Mouse (Mus musculus) urinary bladder, postnatal 25 days (tissue): ENCODE results near the gene Cpeb4.

Experiments used
- DNase-seq: peaks from one replicate; pipeline ENCODE4 v3.0.0; 2022; ENCODE audit warnings: low spot score

Gene Cpeb4

DNA sequence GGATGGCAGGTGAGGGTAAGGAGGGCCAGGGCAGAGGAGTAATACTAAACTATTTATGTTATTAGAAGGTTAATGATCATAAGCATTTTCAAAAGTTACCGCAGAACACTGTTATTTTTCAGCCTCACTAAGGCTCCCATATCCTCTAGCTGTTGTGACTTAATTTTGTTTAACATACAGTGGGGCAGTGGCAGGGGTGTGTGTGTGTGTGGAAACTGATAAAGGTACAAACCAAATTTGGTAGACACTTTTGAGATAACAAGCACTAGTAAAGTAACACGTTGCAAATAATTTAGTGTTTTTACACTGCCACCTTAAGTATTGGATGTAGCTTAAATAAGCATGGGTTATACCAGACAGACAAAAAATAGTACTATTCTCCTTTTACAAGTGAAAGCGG lies 24.9 kb downstream of the Cpeb4 start:
- no peak for DNase-seq

DNA sequence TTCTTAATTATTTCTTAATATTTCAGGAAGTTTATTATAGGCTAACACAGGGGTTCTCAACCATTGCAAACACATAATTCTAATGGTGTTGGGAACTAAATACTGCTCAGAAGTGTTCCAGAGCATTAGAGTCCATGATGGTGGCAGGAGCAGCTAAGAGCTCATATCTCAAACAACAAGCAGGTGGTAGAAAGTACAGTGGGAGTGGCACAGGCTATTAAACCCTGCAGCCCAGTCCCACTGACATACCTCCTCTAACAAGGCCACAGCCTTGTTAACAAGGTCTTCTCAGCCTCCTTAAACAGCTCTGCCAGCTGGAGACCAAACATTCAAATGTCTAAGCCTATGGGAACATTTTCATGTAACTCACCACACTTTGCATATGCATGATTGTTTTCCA lies 27.2 kb downstream of the Cpeb4 start:
- no peak for DNase-seq

DNA sequence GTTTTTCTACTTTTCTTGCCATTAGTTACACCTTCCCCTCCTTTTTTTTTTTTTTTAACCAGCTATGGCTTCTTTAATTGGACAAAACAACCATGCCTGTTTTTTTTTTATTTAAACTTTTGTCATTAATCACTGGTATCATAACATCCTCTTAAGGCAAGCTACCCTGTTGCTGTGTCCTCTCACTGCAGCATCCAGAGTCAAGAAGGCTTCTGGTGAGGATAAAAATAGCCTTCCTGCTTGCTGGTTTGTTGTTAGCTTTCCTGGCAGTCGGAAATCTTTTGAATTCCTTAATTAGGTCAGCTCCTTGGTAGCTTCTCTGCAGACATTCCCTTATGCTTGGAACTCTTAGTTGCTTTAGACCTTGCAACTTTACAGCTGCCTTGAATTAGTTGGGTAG lies 28.7 kb downstream of the Cpeb4 start:
- DNase-seq = no peak

DNA sequence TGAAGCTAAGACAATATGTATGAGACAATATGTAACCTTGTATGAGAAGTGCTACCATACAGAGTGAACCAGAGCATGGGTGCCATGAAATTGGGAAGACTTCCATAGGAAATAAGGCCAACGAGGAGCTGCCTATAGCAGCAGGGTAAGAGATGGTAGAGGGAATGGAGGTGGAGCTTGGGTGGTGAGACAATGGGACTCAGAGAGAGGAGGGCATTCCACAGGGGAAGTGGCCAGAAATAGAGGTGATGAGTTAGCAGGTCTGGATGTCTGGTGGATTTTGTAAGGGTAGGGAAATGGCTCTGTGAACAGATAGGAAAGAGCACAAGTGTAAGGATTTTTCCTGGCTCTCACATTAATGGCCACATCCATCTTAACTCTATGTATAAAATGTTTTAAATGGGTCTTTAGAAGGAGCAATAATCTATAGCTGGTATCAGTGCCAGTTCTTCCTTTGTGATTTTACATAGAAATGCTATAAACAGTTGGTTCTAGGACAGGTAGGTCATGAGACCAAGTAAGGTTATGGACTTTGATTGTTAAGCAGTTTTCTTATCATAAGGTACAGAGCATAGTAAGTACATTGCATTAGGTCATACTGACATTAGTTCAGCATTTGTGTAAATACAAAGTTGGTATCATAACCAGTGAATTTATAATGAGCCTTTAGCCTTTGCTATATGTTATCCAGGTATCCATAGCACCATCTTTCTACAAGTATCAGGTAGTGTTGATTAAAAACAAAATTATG lies 30.4 kb downstream of the Cpeb4 start:
- no peak for DNase-seq

DNA sequence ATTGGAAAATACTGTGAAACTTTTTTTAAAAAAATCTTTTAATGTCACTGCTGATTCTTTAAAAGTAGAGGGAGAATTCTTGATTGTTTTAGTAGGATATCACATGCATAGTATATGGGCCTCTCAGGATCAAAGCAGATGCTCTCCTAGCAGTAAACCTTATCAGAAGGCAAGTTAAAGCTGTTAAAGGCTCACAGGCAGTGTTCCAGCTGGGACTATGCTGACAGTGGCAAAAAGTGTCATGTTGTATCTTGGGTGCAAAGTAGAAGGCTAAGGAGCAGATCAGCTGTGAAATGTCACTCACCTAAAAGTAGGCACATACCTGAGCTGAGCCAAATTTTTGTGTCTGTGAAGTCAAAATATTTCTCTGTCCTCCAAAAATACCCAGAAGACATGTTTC lies 34.5 kb downstream of the Cpeb4 start:
- no peak for DNase-seq

DNA sequence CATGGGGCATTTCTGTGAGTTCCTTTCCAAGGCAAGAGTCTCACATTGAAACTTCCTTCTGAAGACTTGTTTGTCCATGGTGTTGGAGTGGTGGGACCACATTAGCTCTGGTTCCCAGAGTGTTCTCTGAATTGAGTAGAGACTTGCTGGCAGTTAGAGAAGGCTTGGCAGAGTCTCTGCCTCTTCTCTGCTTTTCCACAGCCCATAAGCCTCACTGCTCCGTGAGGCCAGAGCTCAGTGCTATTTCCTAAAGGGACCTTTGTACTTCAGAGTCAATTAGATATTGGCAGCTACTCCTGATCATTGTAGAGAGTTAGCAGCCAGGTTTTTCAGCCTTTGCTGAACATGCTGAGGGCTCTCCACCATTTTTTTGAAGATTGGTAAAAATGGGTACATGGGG lies 35.6 kb downstream of the Cpeb4 start:
- DNase-seq = no peak

DNA sequence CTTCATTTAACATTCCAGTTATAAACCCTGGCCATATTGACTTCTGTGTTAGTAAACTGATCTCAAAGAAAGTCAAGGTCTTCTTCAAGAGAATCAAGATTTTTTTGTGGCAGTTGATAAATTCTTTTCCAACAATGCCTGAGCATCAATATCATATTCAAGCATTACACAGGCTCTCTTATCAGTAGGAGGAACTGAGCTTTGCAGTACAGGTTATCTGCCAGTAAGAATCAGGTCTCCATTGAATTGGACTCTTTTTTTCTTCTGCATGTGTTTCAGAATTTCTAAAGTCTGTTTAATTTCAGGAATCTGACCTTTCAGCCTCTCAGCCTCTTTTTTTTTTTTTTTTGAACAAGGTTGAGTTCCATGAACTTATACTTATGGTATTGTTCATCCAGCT lies 40.9 kb downstream of the Cpeb4 start:
- no peak for DNase-seq

DNA sequence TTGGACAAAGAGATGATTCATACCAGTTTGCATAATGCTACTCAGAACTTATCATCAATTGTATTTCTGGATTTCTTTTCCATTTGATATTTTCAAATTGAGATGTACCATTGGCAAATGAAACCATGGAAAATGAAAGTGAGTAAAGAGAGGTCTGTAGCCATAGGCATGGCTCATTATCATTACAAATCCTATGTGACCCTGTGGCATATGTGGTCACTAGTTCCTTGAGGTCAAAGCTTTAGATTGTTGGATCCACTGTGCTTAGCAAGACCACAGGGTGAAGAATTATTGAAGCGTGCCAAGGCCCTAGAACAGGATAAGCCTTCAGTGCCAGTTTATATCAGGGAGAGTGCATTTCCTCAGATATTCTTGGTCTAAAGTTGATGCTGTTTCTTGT lies 45.8 kb downstream of the Cpeb4 start:
- DNase-seq = no peak

DNA sequence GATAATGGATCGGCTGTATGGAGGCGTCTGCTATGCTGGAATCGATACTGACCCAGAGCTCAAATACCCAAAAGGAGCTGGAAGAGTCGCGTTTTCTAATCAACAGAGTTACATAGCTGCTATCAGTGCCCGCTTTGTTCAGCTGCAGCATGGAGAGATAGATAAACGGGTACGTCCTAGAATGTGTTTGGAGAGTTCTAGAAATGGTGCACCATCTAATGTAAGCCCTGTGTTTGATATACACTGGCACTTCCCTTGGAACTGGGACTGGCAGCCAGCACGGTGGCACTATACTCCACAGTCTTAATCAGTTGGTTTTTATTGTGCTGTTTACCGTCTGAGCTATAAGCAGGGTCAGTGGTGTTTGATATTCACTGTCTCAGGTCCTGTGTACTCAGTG lies 58.0 kb downstream of the Cpeb4 start:
- DNase-seq = no peak

DNA sequence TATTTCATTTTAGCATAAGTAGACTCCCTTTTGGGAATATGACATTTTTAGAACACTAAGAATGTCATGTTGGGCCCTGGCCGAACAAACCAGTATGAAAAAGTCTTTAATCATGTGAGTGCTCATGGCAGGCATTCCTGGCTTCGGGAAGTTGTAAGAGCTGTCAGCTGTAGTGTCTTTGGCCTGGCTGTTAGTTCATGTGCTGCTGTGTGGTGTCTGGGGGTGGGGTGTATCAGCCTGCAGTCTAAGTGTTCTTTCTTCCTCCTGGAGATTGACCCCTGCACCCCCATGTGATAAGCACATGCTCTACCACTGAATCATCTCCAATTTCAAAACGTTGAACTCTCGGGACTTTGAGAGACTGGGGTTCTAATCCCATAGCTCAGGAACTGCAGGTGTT lies 63.6 kb downstream of the Cpeb4 start:
- no peak for DNase-seq

DNA sequence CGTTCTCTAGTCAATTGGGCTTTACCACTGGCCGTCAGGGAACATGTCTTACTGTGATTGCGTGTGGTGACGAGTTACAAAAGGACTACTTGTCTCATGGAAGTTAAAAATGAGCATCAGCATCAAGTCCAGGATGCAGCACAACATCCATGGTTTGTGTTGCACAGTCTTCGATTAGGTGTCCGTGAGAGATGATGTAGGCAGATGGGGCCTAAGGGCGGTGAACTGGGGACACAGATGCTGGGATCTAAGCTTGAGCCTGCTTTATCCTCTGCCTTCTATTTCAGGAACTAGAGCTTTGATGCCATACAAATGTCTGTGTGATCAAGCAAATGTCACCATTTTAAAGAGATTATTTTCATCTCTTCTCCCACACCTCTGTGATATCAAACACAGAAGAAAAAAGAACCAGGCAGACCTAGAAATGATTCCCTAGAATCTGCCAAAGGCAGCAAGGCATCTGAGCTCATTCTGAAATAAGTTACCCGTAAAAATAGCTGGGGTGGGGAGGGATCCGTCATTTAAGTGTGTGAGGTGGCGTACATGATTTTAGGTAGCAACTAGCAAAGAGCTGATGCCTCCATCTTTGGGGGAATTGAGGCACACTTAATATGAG lies 65.0 kb downstream of the Cpeb4 start:
- DNase-seq = no peak

DNA sequence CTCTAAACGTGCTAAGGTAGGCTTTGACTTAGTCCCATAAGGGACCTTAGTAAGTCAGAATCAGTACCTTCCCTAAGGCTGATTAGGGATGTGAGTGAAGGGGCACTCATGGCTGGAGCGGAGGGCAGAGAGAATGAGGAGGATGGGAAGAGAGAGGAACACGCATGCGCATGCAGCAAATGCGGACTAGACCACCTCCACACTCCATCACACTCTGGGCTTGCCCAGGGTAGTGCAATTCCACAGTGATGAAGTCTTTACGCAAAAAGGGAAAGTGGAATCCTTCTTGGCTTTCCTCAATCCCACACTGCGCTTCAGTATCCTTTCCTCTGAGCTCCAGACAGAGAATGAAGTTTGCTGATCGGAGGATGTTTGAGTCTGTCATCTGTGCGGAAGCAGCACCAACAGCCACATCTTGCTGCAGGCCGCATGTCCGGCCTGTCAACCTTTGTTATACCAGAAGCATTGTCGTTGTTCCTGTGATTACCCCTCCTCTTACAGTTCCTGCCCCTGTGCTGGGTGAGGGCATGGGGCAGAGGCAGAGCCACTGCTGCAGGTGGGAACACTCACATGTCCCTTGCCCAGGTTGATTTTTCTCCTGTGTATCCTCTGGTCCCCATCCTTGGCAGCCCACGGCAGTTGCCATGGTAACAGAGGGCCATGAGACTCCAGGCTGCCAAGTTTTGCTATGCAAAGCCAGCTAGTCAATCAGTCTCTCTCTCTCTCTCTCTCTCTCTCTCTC lies 69.1 kb downstream of the Cpeb4 start:
- DNase-seq = no peak

DNA sequence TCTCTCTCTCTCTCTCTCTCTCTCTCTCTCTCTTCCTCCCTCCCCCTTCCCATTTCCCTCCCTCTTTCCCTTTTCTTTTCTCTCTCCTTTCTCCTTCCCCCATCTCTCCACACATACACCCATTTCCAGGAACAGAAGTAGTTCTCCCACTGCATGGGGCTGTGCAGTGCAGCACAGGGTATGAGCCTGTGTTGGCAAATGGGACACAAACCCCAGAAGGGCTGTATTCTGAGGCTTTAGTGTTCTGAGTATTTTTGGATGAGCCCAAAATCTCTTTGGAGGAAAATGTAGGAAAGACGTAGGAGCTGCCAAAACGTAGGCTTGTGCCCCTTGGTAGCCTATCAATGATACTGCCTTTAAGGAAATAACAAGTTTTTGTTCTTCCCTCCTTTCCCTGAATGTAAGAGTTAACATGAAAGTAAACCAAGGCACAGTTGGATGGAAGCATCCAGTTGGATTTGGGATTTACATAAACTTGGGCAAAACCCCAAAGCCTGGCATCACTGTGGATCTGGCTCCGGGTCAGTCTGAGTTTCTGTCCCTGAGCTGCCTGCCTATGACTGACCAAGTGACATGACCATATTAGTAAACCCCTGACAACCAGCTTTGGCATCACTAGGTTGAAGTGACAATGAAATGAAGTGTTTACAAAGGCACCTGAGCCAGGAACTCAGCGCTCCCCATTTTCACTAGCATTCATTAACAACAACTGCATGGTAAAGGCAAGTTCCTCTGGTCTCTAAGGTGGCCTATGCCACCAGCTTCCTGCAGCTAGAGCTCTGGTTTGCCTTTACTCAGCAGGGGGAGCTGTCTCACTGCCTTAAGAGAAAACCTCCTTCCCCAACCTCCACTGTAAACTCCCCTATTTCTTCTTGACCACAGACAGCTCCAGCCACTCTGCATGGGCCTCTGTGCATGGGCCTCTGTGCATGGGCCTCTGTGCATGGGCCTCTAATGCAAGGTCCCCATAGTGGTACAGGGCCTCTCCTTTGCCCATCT lies 69.9 kb downstream of the Cpeb4 start:
- no peak for DNase-seq

DNA sequence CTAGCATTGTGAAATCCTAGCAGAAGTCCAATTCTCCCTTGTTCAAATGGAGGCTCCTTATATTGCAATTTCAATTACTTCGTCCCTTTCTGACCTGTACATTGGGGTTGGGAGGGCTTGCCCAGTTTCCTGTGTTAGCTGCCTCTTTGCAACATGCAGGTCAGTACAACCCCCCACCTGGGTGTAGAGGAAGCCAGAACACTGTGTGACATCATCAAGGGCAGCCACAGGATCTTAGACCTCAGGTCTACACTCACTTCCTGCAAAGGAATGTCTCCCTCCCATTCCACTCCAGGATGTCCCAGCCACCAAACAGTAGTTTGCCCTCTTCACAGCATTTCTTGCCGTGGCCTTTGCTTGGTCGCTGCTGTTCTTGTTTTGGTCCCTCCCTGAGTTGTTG lies 73.5 kb downstream of the Cpeb4 start:
- no peak for DNase-seq

DNA sequence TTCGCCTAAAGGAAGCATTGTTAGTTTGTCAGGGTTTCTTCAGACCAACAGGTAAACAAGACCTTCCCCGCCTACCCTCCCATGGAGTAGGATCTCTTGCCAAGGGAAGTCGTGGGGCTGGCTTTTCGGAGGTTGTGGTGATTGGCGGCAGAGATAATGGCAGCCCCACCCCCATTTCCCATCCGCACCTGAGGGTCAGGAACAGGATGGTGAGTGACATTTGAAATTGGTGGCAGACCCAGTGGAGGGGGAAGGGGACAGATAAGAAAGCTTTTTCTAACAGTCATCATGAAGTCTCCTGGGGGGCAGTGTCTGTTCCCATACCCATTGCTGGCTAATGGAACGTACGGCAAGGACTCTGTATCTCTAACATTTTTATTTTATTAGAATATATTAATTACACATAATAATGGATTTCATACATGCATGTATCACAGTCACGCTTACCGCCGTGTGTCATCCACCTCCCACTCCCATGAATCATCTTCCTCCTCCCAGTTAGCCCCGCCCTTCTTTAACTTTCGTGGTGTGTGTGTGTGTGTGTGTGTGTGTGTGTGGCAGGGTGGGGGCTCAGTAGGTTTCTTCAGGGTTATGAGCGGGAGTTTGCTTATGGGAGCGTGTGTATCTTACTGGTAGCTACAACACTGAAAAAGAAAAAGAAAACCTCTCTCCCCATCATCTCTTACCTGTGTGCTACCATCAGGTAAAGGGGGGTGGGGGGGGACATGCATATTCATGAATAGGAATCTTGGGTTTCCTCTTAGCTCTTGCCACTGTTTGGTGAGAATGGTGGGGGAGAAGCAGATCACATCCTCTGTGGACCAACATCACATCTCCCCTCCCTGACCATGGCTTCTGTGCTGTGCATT lies 76.7 kb downstream of the Cpeb4 start:
- DNase-seq = no peak

DNA sequence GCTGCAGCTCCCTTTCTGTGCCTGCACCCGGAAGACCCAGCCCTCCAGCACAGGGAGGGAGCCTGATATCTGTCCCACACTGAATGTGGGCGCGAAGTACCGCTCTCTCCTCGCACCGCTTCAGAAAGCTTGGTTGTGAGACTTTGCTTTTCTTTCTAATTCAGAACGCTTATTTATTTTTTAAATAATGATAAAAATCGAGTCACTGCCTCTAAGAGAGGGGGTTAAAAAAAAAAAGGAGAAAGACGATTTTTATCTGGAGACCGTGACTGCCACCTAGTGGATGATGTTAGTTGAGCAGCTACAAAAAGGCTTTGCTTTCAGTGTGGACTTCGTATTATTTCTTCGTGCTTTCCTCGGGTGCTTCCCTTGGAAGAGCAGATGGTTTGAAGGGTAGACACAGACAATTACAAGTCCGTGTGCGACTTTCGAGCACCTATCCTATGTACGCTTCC lies 77.3 kb downstream of the Cpeb4 start:
- DNase-seq = peak; percentile 67

DNA sequence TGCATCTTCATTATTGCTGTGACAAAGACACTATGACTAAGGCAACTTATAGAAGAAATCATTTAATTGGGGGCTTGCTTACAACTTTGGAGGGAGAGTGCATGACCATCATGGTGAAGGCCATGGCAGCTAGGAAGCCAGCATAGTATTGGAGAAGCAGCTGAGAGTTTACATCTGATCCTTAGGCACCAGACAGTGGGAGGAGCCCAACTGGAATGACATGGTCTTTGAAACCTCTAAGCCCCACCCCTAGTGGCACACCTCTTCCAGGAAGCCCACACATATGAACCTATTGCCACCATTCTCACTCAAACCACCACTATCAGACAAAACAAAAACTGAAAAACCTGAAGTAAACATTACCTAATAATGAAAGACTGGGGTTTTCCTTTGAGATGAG lies 88.1 kb downstream of the Cpeb4 start:
- no peak for DNase-seq

DNA sequence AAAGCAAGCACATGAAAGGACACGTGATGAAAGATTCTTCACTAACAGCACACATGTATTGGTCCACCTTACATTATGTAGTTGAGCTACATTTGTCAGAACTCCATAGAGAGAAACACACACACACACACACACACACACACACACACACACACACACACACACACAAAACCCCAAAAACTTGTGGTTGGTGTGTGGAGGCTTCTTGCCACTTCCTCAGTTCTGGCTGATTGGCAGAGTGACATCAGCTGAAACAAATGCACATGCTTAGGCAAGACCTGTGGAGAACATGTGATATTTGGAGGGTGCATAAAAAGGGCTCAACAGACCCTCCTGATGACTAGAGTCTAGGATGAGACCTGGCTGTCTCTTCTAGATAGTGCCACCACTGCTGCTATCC lies 92.0 kb downstream of the Cpeb4 start:
- DNase-seq = no peak

DNA sequence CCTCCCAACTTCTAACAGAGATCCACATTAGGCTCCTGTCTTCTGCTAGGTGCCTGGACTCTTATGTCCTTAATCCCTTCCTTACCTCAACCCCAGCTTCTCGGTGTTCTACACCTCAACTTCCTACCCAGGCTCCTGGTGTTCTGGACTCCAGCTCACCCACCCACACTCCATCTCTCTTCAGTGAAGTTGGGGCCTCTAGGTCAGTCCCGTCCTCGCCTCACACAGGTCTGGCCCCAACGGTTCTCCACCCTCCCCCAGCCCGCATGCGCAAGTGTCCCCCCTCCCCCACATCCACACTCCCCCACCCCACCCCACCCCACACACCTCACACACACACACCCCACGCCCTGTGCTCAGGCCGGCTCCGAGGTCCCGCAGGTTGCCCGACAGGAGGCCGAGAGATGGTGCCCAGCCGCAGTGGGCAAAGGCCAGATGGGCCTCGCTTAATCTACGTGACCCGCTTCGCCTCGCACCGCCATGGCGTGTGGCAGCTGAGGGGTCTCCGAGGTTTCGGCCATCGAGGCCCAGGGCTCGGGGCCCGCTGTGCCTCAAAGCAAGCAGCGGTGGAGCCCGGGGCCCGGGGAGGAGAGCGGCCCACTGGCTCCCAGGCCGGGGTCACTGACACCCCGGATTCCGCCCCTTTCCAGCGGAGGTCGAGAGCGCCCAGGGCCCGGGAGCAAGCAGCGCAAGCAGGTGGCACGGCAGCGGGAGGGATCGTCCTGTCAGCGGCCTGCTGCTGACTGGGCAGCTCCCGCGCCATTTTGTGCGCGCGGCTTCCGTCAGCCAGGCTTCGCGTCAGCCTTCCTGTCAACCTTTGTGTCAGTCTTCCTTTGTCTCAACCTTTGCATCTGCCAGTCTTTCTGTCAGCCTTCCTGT lies 93.5 kb downstream of the Cpeb4 start, which contains the start of gene 4930524B15Rik:
Gene 4930524B15Rik, plus strand, starts transcription at position 337 of the 879 bp plus-strand sequence.
- DNase-seq = no peak

DNA sequence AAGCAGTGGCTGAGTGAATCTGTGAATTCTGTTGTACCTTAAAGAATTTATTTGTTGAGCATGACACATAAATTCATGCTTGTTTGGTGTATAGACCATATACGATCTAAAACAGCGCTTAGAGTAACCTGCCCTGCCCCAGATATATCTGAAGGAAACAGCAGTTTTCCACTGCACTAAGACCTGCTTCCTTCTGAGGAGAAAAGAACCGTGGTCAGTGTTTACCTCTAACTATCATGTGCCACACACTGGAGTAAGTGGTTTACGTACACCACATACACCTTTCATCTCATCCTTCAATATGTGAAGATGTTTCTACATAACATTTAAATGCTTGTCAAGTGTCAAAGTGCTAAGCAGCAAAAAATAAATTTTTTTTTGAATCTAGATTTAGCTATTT lies 102.1 kb downstream of the Cpeb4 start:
- DNase-seq = no peak
